Mouse (Mus musculus): ENCODE results near the gene Tsnaxip1. TPM values are rescaled to one million over a fixed set of nuclear protein-coding genes. Genes with fewer than 3 reads are reported as not detected.

The Tsnaxip1 gene
- polyA plus RNA-seq, 1 experiment from 2014 or later: 1.4 TPM

DNA sequence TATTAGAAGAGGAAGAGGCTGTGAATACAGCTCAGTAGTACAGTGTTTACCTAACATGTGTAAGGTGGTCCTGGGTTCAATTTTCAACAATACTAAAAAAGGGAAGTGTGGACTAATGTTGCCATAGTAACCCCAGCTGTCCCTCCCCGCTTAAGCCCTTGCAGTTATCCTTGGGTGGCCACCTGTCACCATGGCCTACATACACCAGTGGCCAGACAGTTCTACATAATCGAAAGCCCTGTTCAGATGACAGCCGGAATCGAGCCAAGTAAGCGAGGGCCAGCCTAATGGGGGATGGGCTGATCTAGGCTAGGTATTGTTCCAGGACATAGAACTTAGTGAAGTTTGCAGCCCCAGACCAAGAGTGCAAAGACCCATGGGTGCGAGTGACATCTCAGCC is 9.5 kb downstream of the Tsnaxip1 start:
- Histone ChIP-seq H3K27ac (no peak overlapping the region), H3K9ac (no peak overlapping the region), H3K4me2 (replicated peaks) (no peak overlapping the region), H3K4me1 (replicated peaks; ENCODE audit: control insufficient read depth, insufficient read depth, low read length) (no peaks in the 10 kb centered on the region), H3K27me3 (ENCODE audit: control insufficient read depth, insufficient read depth, low read length) (no peaks in the 10 kb centered on the region), H3K9me3 (ENCODE audit: control insufficient read depth, low read length) (no peaks in the 10 kb centered on the region), H3K4me3 (replicated peaks; ENCODE audit: low read length) (no peak overlapping the region), H3K36me3 (replicated peaks; ENCODE audit: control insufficient read depth, insufficient read depth) (0 out of 2 replicates have a peak, but pooled peaks cover under 1% of the 10 kb centered on the region)
- 80% methylated on average over 6 of the region's 6 CpGs for WGBS
- DNase-seq (ENCODE audit: low spot score): no peak
- ATAC-seq (ENCODE audit: low FRiP score): no peak

DNA sequence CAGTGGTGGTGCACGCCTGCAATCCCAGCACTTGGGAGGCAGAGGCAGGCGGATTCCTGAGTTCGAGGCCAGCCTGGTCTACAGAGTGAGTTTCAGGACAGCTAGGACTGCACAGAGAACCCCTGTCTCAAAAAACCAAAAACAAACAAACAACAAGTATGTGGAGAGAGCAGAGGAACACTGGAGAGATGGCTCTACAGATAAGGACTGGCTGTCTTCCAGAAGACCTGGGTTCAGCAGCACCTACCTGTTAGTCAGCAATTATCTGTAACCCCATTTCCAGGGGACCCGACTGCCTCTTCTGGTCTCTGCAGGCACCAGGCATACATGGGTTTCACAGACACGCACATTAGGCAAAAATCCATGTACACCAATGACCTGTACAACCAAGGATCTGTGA is 11.7 kb downstream of the Tsnaxip1 start:
- Histone ChIP-seq H3K4me3 (replicated peaks; ENCODE audit: low read length) (no peak overlapping the region), H3K9ac (no peak overlapping the region), H3K4me1 (replicated peaks; ENCODE audit: control insufficient read depth, insufficient read depth, low read length) (no peaks in the 10 kb centered on the region), H3K27me3 (ENCODE audit: control insufficient read depth, insufficient read depth, low read length) (no peaks in the 10 kb centered on the region), H3K9me3 (ENCODE audit: control insufficient read depth, low read length) (no peaks in the 10 kb centered on the region), H3K36me3 (replicated peaks; ENCODE audit: control insufficient read depth, insufficient read depth) (peaks cover 17% of the 10 kb centered on the region), H3K4me2 (replicated peaks) (no peak overlapping the region), H3K27ac (no peak overlapping the region)
- ATAC-seq (ENCODE audit: low FRiP score) (no peak), DNase-seq (ENCODE audit: low spot score) (no peak)
- 94% methylated on average over 5 of the region's 5 CpGs for WGBS

DNA sequence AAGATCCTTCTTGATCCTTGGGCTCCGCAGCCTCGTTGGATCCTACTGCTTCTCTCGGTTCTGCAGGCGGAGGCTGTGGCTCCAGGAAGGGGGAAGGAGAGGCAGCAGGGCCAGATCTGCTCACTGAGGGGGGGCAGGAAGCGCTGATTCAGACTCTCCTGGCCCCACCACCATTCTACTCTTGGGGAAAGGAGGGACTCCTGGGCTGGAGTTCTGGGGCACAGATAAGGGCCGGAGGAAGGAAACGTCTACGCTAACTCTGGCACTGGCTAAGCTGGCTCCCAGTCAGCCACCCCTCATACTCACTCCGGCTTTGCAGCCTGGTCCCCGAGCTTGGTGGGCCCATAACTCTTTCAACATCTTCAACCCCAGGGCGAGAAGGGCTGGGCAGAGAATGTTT is 19.1 kb downstream of the Tsnaxip1 start:
- DNase-seq (ENCODE audit: low spot score) (no peak), ATAC-seq (ENCODE audit: low FRiP score) (no peak)
- Histone ChIP-seq H3K4me3 (replicated peaks; ENCODE audit: low read length) (no peak overlapping the region), H3K9me3 (ENCODE audit: control insufficient read depth, low read length) (no peaks in the 10 kb centered on the region), H3K4me2 (replicated peaks) (no peak overlapping the region), H3K27ac (no peak overlapping the region), H3K4me1 (replicated peaks; ENCODE audit: control insufficient read depth, insufficient read depth, low read length) (peaks cover 8% of the 10 kb centered on the region), H3K36me3 (replicated peaks; ENCODE audit: control insufficient read depth, insufficient read depth) (peaks cover 70% of the 10 kb centered on the region), H3K9ac (no peak overlapping the region), H3K27me3 (ENCODE audit: control insufficient read depth, insufficient read depth, low read length) (no peaks in the 10 kb centered on the region)
- WGBS: 89% methylated on average over 11 of the region's 11 CpGs

DNA sequence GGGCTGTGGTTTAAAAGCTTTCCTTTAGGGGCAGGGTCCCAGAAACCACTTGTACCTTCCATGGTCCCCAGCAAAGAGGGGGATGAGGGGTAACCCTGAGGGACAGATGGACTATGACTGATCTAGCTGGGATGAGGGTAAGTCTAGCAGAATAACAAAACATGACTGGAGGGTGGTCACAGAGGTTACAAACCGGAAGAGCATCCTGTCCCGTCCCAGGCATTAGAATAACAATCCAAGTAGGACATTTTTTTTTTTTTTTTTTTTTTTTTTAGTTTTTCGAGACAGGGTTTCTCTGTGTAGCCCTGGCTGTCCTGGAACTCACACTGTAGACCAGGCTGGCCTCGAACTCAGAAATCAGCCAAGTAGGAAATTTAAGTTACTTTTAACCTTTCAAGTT is 22.5 kb downstream of the Tsnaxip1 start:
- Histone ChIP-seq H3K36me3 (replicated peaks; ENCODE audit: control insufficient read depth, insufficient read depth) (peaks cover 44% of the 10 kb centered on the region), H3K9me3 (ENCODE audit: control insufficient read depth, low read length) (no peaks in the 10 kb centered on the region), H3K9ac (no peak overlapping the region), H3K4me3 (replicated peaks; ENCODE audit: low read length) (no peak overlapping the region), H3K27ac (no peak overlapping the region), H3K4me1 (replicated peaks; ENCODE audit: control insufficient read depth, insufficient read depth, low read length) (peaks cover 11% of the 10 kb centered on the region), H3K4me2 (replicated peaks) (peak overlapping the region; percentile 40; the same call in 1 of the 2 replicates), H3K27me3 (ENCODE audit: control insufficient read depth, insufficient read depth, low read length) (no peaks in the 10 kb centered on the region)
- ATAC-seq (ENCODE audit: low FRiP score) (no peak), DNase-seq (ENCODE audit: low spot score) (no peak)
- WGBS: 86% methylated on average over 4 of the region's 4 CpGs

DNA sequence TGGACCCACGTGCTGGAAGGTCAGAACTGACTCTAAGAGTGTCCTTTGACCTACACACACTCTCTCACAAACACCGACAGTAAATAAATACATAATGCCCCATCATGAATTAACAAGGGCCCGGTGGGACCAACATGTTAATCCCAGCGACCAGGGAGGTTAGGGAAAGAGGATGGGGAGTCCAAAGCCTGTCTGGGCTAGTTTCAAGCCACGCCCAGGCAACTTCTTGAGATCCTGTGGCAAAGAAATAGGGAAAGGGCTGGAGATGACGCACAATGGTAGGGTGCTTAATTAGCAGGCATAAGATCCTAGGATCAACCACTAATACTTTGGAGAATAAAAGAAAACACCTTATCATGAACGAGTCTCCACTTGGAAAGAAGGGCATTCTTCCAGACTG is 23.1 kb downstream of the Tsnaxip1 start:
- Histone ChIP-seq H3K9ac (no peak overlapping the region), H3K4me2 (replicated peaks) (peak overlapping the region; percentile 40), H3K36me3 (replicated peaks; ENCODE audit: control insufficient read depth, insufficient read depth) (peaks cover 39% of the 10 kb centered on the region), H3K4me3 (replicated peaks; ENCODE audit: low read length) (no peak overlapping the region), H3K4me1 (replicated peaks; ENCODE audit: control insufficient read depth, insufficient read depth, low read length) (peaks cover 11% of the 10 kb centered on the region), H3K9me3 (ENCODE audit: control insufficient read depth, low read length) (no peaks in the 10 kb centered on the region), H3K27ac (no peak overlapping the region), H3K27me3 (ENCODE audit: control insufficient read depth, insufficient read depth, low read length) (no peaks in the 10 kb centered on the region)
- 82% methylated on average over 7 of the region's 7 CpGs for WGBS
- ATAC-seq (ENCODE audit: low FRiP score): no peak
- DNase-seq (ENCODE audit: low spot score): no peak

DNA sequence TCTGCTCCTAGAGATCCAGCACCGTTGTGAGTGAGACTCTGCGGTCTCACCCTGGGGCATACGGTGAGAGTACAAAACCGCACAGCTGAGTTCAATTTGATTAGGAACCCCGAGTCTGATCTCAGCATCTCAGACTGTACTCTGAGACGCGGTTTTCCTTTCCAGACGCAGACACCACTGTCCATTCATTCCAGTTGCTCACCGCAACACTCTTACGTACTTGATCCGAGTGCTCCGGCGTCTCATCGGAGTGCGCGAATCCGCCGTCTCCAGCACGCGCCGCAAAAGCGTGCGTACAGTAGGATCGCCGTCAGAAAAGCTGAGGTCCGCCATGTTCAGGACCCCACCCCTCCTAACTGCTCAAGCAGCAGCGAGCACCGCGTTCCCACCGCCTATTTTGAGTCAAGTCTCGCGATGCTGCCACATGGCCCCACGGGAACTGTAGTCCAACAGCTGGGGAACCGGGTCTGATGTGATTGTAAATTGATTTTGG is 24.2 kb downstream of the Tsnaxip1 start:
- H3K9me3 ChIP-seq (ENCODE audit: control insufficient read depth, low read length): no peaks in the 10 kb centered on the region
- H3K27ac ChIP-seq: peak overlapping the region; percentile 81; the same call in 1 of the 2 replicates
- under 1% methylated on average over 34 of the region's 34 CpGs for WGBS
- peaks cover 28% of the 10 kb centered on the region for H3K36me3 ChIP-seq (replicated peaks; ENCODE audit: control insufficient read depth, insufficient read depth)
- peak overlapping the region; percentile 85 for H3K9ac ChIP-seq
- no peaks in the 10 kb centered on the region for H3K27me3 ChIP-seq (ENCODE audit: control insufficient read depth, insufficient read depth, low read length)
- H3K4me2 ChIP-seq (replicated peaks): peak overlapping the region; percentile 83
- peak overlapping the region; percentile 77 for H3K4me3 ChIP-seq (replicated peaks; ENCODE audit: low read length)
- peak; percentile 96 for DNase-seq (ENCODE audit: low spot score)
- peak; percentile 86 for ATAC-seq (ENCODE audit: low FRiP score)
- peaks cover 21% of the 10 kb centered on the region for H3K4me1 ChIP-seq (replicated peaks; ENCODE audit: control insufficient read depth, insufficient read depth, low read length)

DNA sequence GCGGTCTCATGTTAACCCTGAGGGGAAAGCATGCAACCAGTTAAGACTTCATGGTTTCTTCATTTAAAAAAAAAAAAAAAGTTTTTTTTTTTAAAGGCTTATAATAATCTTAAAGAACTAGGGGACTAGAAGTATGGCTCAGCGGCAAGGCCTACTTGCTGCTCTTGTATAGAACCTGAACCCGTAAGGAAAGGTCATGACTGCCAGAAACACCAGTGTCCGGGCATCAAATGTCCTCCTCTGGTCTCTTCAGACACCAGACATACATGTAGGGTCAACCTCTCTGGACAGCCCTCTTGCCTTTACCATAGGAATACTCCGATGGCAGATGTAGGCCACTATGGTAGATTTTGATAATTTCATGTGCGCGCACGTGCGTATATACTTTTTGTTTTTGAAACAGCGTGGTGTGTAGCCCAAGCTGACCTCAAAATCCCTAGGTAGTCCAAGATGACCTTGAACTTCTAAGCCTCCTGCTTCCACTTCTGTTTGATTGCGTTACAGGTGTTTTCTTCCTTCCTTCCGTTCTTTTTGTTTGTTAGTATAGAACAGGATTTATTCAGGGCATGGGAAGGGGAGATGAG is 24.7 kb downstream of the Tsnaxip1 start:
- no peak for DNase-seq (ENCODE audit: low spot score)
- Histone ChIP-seq H3K9ac (no peak overlapping the region), H3K27ac (no peak overlapping the region), H3K36me3 (replicated peaks; ENCODE audit: control insufficient read depth, insufficient read depth) (peaks cover 22% of the 10 kb centered on the region), H3K27me3 (ENCODE audit: control insufficient read depth, insufficient read depth, low read length) (no peaks in the 10 kb centered on the region), H3K4me3 (replicated peaks; ENCODE audit: low read length) (peak overlapping the region; percentile 77), H3K4me2 (replicated peaks) (peak overlapping the region; percentile 83; the same call in 1 of the 2 replicates), H3K4me1 (replicated peaks; ENCODE audit: control insufficient read depth, insufficient read depth, low read length) (peaks cover 26% of the 10 kb centered on the region), H3K9me3 (ENCODE audit: control insufficient read depth, low read length) (no peaks in the 10 kb centered on the region)
- no peak for ATAC-seq (ENCODE audit: low FRiP score)
- WGBS: 83% methylated on average over 12 of the region's 12 CpGs

DNA sequence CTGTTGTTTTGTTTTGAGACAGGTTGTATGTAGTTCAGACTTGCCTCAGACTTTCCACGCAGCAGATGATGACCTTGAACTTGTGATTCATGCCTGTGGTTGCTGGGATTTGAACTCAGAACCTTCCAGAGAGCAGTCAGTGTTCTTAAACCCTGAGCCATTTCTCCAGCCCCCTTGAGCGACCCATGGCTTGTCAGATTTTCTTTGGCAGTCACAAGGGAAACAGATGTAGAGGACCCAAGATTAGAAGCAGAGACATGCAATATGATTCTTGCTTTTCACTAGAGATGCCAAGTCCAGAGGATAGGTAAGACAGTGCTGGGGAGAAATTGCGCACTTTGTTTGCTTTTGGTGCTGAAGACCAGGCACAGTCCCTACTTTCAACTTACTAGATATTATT is 25.6 kb downstream of the Tsnaxip1 start, which contains the start of gene Cenpt:
Gene Cenpt (minus strand): TSS at position 101 of the 400 bp plus-strand sequence.
- no peak within 1 kb of the TSS for H3K27ac ChIP-seq
- 0 out of 2 replicates have a peak within 1 kb of the TSS, but pooled peaks have one; percentile 77 for H3K4me3 ChIP-seq (replicated peaks; ENCODE audit: low read length)
- H3K9me3 ChIP-seq (ENCODE audit: control insufficient read depth, low read length): no peaks in the 10 kb centered on the region
- H3K27me3 ChIP-seq (ENCODE audit: control insufficient read depth, insufficient read depth, low read length): no peaks in the 10 kb centered on the region
- no peak for DNase-seq (ENCODE audit: low spot score)
- H3K9ac ChIP-seq: no peak within 1 kb of the TSS
- WGBS: 94% methylated on average over 3 of the region's 3 CpGs
- H3K36me3 ChIP-seq (replicated peaks; ENCODE audit: control insufficient read depth, insufficient read depth): peaks cover 17% of the 10 kb centered on the region
- ATAC-seq (ENCODE audit: low FRiP score): no peak
- H3K4me1 ChIP-seq (replicated peaks; ENCODE audit: control insufficient read depth, insufficient read depth, low read length): peaks cover 36% of the 10 kb centered on the region
- H3K4me2 ChIP-seq (replicated peaks): no peak within 1 kb of the TSS

DNA sequence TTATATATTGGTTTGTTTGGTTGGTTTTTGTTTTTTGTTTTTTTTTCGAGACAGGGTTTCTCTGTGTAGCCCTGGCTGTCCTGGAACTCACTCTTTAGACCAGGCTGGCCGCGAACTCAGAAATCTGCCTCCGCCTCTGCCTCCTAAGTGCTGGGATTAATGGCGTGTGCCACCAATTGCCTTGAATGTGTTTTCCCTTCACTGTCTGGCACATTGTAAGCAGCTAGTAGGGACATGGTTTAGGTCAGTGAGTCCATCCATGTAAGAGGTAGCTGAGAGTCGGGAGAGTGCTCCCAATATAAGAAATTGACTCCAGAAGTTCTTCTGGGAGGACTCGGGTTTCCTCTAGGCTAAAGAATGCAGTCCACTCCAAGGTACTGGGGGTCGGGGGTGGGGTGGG is 26.8 kb downstream of the Tsnaxip1 start:
- no peak for ATAC-seq (ENCODE audit: low FRiP score)
- Histone ChIP-seq H3K4me2 (replicated peaks) (peak overlapping the region; percentile 96), H3K27me3 (ENCODE audit: control insufficient read depth, insufficient read depth, low read length) (no peaks in the 10 kb centered on the region), H3K27ac (no peak overlapping the region), H3K36me3 (replicated peaks; ENCODE audit: control insufficient read depth, insufficient read depth) (0 out of 2 replicates have a peak, but pooled peaks cover 14% of the 10 kb centered on the region), H3K9me3 (ENCODE audit: control insufficient read depth, low read length) (no peaks in the 10 kb centered on the region), H3K4me3 (replicated peaks; ENCODE audit: low read length) (peak overlapping the region; percentile 71), H3K9ac (peak overlapping the region; percentile 77; the same call in 1 of the 2 replicates), H3K4me1 (replicated peaks; ENCODE audit: control insufficient read depth, insufficient read depth, low read length) (peaks cover 36% of the 10 kb centered on the region)
- no peak for DNase-seq (ENCODE audit: low spot score)
- WGBS: 30% methylated on average over 8 of the region's 8 CpGs

All from hindbrain, embryonic 14.5 days (tissue).